Mouse (Mus musculus) kidney, adult 2 months (tissue): ENCODE results near the gene Cers3. TPM values are rescaled to one million over a fixed set of nuclear protein-coding genes. Genes with fewer than 3 reads are reported as not detected.

Source experiments
- DNase-seq: peaks from one replicate; pipeline ENCODE4 v3.0.0; 2021
- H3K27ac ChIP-seq: fragments of 200-500 bp; 2 replicates; pipeline ENCODE4 v1.5.1; 2012; ENCODE audit warnings: low read depth, low read length, control low read depth, inconsistent platforms; ENCODE audit not compliant: insufficient read depth
- H3K27me3 ChIP-seq: fragments of 200-500 bp; replicated peaks from 2 replicates; pipeline ENCODE4 v1.6.1; 2012; ENCODE audit warnings: mild to moderate bottlenecking, moderate library complexity, low read length, inconsistent platforms; ENCODE audit not compliant: control insufficient read depth, insufficient read depth
- H3K36me3 ChIP-seq: fragments of 200-500 bp; 2 replicates; pipeline ENCODE4 v1.6.1; 2012; ENCODE audit warnings: mild to moderate bottlenecking, moderate library complexity, low read length, inconsistent platforms; ENCODE audit not compliant: control insufficient read depth, insufficient read depth
- H3K4me1 ChIP-seq: fragments of 200-500 bp; 2 replicates; pipeline ENCODE4 v1.6.1; 2011; ENCODE audit warnings: low read length; ENCODE audit not compliant: control insufficient read depth, insufficient read depth
- H3K4me3 ChIP-seq: fragments of 200-500 bp; 2 replicates; pipeline ENCODE4 v1.5.1; 2011; ENCODE audit warnings: mild to moderate bottlenecking, low read depth, low read length, control low read depth; ENCODE audit not compliant: insufficient read depth
- CTCF ChIP-seq: fragments of 200-500 bp; conservative IDR thresholded peaks from 2 replicates; pipeline ENCODE4 v1.5.1; 2011; ENCODE audit warnings: low read depth, mild to moderate bottlenecking, control low read depth, low read length, moderate library complexity, mixed read lengths; ENCODE audit not compliant: insufficient read depth, insufficient read length
- POLR2A ChIP-seq: fragments of 200-500 bp; IDR thresholded peaks from one replicate; pipeline ENCODE4 v1.6.1; 2011; ENCODE audit warnings: low read depth, low read length, control low read depth
- WGBS: fragments of 180-500 bp; shearing (Covaris S2); methylation state at CpG from one replicate; pipeline ENCODE4 v1.1.7; 2018; 5-methylcytosine and 5-hydroxymethylcytosine counted together
- polyA plus RNA-seq: library from polyadenylated mRNA; depleted of rRNA; stranded (reverse); fragments of >200 nt; gene quantifications from 2 replicates; pipeline ENCODE4 v1.2.3, GENCODE M21; 2012

Gene Cers3
- polyA plus RNA-seq, 1 experiment = 0.27 TPM

DNA sequence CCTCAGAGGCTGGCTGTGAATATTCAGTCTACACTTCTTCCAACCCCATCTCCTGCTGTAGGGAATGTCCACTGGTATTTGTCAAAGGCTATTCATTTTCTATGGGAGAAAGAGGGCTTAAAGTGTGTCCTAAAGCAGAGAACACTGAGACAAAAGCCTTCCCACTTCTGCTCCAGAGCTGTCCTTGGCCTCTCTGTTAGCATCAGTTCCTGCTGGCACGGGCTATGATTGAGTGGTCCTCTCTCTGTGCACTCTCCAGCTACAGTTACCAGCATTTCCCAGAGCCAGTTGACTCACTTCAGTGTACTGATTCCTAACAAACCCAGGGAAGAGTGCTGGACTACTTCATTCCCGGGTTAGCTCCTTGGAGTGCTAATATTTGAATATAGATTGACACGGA is 43.2 kb downstream of the Cers3 start:
- no peak overlapping the region for H3K27ac ChIP-seq
- DNase-seq = no peak
- no peak overlapping the region for H3K4me3 ChIP-seq
- TF ChIP-seq POLR2A = no peak
- no peak for TF ChIP-seq CTCF
- peaks cover 8% of the 10 kb centered on the region; the same call in 1 of the 2 replicates for H3K4me1 ChIP-seq
- H3K36me3 ChIP-seq = no peaks in the 10 kb centered on the region
- WGBS = 77% methylated on average over 3 of the region's 3 CpGs
- H3K27me3 ChIP-seq = no peaks in the 10 kb centered on the region

- Histone ChIP-seq H3K36me3 (no peaks in the 10 kb centered on the region), H3K4me3 (no peak overlapping the region), H3K27me3 (no peaks in the 10 kb centered on the region), H3K27ac (no peak overlapping the region), H3K4me1 (peaks cover 8% of the 10 kb centered on the region; the same call in 1 of the 2 replicates)
- TF ChIP-seq POLR2A (no peak), CTCF (no peak)
- WGBS = 73% methylated on average over 2 of the region's 2 CpGs
- DNase-seq = no peak
These were observed 44.5 kb downstream of the Cers3 start for GRCm38 (mm10) chr7:66787816-66788215.

DNA sequence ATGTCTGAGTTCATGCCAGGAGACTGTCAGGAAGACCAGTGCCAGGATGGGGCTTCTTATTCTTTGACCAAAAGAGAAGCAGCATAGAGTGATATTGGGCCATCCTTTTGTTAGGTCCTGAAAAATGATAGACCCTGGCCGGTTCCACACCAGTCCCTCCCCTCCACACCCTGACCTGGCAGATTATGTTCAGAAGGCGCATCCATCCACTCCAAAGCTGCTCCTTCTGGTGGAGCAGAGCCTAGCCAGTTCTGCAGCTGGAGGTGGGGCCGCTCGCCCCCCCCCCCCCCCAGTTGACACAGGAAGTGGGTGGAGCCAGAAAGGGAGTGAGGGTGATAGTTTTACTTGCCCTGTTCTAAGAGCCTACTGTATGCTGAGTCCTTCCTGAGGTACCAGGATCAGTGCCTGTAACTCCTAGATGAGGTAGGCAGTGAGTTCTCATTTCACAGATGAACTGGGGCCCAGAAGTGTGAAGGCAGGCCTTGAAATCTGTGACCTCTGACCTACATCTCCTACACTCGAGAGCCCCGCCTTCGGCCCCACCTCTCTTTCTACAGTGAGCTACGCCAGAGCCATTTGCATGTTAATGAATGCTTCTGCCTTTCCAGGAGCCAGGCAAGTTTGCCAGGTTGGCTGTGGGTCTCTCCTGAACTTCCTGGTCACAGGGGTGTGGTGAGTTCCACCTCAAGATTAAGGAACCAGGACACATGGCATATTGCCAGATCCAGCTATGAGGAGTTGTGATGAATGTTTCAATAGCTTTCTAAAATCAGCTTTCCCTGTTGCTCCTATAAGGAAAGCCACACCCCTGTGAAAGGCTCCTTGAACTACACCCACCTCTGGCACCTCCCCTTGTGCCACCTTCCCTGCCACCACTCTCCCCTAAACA is 46.8 kb downstream of the Cers3 start:
- H3K36me3 ChIP-seq = no peaks in the 10 kb centered on the region
- no peak for TF ChIP-seq POLR2A
- H3K27me3 ChIP-seq = no peaks in the 10 kb centered on the region
- H3K27ac ChIP-seq = no peak overlapping the region
- 37% methylated on average over 8 of the region's 8 CpGs for WGBS
- peaks cover 8% of the 10 kb centered on the region; the same call in 1 of the 2 replicates for H3K4me1 ChIP-seq
- no peak overlapping the region for H3K4me3 ChIP-seq
- peak; percentile 62 for DNase-seq

- no peaks in the 10 kb centered on the region for H3K27me3 ChIP-seq
- H3K4me3 ChIP-seq = no peak overlapping the region
- no peak for DNase-seq
- H3K4me1 ChIP-seq = peaks cover 8% of the 10 kb centered on the region; the same call in 1 of the 2 replicates
- H3K36me3 ChIP-seq = no peaks in the 10 kb centered on the region
- no peak overlapping the region for H3K27ac ChIP-seq
- TF ChIP-seq POLR2A (no peak), CTCF (no peak)
- 87% methylated on average over 3 of the region's 3 CpGs for WGBS
These were observed 47.7 kb downstream of the Cers3 start for GRCm38 (mm10) chr7:66791022-66791421.

DNA sequence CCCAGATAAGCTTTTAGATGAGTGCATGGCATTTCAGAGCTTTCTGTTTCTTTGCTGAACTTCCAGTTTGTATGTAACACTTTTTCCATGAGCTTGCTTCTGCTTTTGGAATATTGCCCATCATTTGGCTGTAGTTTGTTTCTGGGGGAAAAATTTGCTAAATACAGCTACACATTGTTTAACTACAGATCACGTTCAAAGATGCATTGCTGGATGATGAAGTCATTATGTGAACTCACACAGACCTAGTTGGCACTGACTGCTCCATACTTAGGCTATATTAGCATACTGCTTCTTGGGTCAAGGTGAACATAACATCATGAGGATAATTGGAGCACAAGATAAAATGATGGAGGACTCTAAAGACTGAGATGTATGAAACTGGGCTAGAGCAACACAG is 53.6 kb downstream of the Cers3 start:
- Histone ChIP-seq H3K4me1 (no peaks in the 10 kb centered on the region), H3K36me3 (no peaks in the 10 kb centered on the region), H3K4me3 (no peak overlapping the region), H3K27me3 (no peaks in the 10 kb centered on the region), H3K27ac (no peak overlapping the region)
- WGBS = 25% methylated on average over 1 of the region's 1 CpGs
- no peak for DNase-seq
- TF ChIP-seq POLR2A = no peak
- no peak for TF ChIP-seq CTCF

DNA sequence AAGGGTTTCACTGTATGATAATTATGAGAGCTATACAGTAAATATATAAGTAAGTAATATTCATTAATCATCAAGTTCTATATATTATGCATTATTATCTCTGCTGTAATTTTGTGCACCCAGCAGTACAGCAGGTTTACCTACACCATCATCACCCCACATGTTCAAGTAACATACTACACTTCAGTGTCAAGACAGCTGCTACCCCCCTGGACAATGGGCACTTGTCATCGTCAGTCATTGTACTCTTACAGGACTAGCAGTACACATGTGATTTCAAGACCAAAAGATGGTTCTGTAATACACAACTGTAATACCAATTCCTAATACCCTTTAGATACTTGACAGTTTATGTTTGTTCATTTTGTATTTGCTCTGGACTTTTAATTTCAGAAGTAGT is 54.0 kb downstream of the Cers3 start:
- WGBS = 84% methylated on average over 1 of the region's 1 CpGs
- DNase-seq = no peak
- no peak for TF ChIP-seq CTCF
- TF ChIP-seq POLR2A = no peak

DNA sequence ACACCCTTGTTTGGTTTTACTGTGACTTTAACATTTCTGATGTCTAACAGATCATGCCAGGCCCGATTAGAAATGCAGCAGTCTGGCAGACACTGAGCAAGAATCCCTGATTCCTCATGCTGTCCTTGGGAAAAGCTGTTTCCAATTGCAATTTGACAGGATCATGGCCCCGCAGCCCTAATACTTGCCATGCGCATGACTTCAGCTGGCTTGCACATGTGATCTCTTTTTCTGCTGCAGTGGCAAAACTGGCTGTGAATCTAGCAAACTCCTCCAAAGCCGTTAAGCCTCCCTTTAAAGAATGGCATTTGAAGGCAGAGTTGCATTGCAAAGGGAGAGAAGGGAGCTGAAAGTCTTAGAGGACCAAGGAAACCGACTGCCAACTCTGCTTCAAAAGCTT is 55.5 kb downstream of the Cers3 start:
- no peak overlapping the region for H3K4me3 ChIP-seq
- no peaks in the 10 kb centered on the region for H3K4me1 ChIP-seq
- H3K27ac ChIP-seq = no peak overlapping the region
- WGBS = 56% methylated on average over 5 of the region's 5 CpGs
- no peak for TF ChIP-seq CTCF
- TF ChIP-seq POLR2A = no peak
- peak; percentile 7 for DNase-seq
- no peaks in the 10 kb centered on the region for H3K36me3 ChIP-seq
- H3K27me3 ChIP-seq = no peaks in the 10 kb centered on the region

More for the DNA sequence above, 54.0 kb downstream of the Cers3 start:
- Histone ChIP-seq H3K36me3 (no peaks in the 10 kb centered on the region), H3K4me1 (no peaks in the 10 kb centered on the region), H3K27ac (no peak overlapping the region), H3K4me3 (no peak overlapping the region), H3K27me3 (no peaks in the 10 kb centered on the region)

DNA sequence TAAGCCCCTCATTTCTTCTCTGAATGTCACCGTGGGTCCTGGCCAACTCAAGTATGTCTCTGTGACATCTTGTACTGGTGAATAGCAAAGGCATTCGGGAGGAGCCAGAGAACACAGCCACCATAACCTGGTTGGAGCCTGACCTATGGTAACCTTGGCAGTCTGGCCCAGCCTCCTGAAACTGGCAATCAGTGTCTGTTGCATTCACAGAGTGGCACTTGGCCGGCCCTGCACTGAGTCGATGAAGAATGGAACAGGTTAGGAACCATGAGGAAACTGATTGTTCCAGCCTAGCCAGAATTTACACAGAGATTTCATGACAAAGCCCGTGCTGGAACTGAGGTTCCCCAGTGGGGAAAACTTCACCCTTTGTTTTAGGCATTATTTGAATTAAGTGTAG is 57.5 kb downstream of the Cers3 start:
- Histone ChIP-seq H3K4me1 (no peaks in the 10 kb centered on the region), H3K4me3 (no peak overlapping the region), H3K27ac (no peak overlapping the region), H3K27me3 (no peaks in the 10 kb centered on the region), H3K36me3 (no peaks in the 10 kb centered on the region)
- 70% methylated on average over 5 of the region's 5 CpGs for WGBS
- DNase-seq = no peak
- TF ChIP-seq POLR2A = no peak
- TF ChIP-seq CTCF = no peak
